Mouse (Mus musculus) common myeloid progenitor, adult 5-6 weeks (primary cell): ENCODE measurements around the gene Nupr1l. TPM values are rescaled to one million over a fixed set of nuclear protein-coding genes. Genes with fewer than 3 reads are reported as not detected.
"Not testable (repeated sequence)": the region's sequence is repeated elsewhere in the genome, so short reads cannot be mapped to it uniquely, and the experiment has no call there.

Experiments
- ATAC-seq: replicated peaks from 2 replicates; pipeline ENCODE4 v1.8.0; 2016; ENCODE audit warnings: low read depth, mild to moderate bottlenecking, moderate TSS enrichment, inconsistent platforms; ENCODE audit not compliant: poor library complexity, severe bottlenecking
- total RNA-seq: library from RNA; stranded (forward); fragments of 200-1000, 187-1606 nt; gene quantifications from 2 replicates; pipeline ENCODE4 v1.2.3, GENCODE M21; 2017

Gene Nupr1l
- 0.68 and 1.6 TPM in 2 replicates for total RNA-seq

GRCm38 (mm10) chr5:129908242-129908965 is at the start of gene Nupr1l:
Nupr1l (plus strand) TSS chr5:129908540.
- peak; percentile 97 for ATAC-seq

- ATAC-seq: no peak
These were observed 46.0 kb upstream of the Nupr1l start for GRCm38 (mm10) chr5:129862325-129862724.

GRCm38 (mm10) chr5:129864467-129864866 is 43.9 kb upstream of the Nupr1l start:
- ATAC-seq: peak; percentile 56

- ATAC-seq: no peak
These were observed 42.5 kb upstream of the Nupr1l start for GRCm38 (mm10) chr5:129865841-129866240.

GRCm38 (mm10) chr5:129869238-129869995 is 38.9 kb upstream of the Nupr1l start:
- no peak for ATAC-seq

- no peak for ATAC-seq
These were observed 37.1 kb upstream of the Nupr1l start for GRCm38 (mm10) chr5:129871238-129871637.

- ATAC-seq: no peak
These were observed 34.4 kb upstream of the Nupr1l start for GRCm38 (mm10) chr5:129873942-129874341.

- ATAC-seq: no peak
These were observed 33.2 kb upstream of the Nupr1l start for GRCm38 (mm10) chr5:129875098-129875497.

GRCm38 (mm10) chr5:129877731-129878455 is 30.4 kb upstream of the Nupr1l start:
- no peak for ATAC-seq

GRCm38 (mm10) chr5:129878946-129879345 is 29.4 kb upstream of the Nupr1l start:
- no peak for ATAC-seq

GRCm38 (mm10) chr5:129879888-129880287 is 28.5 kb upstream of the Nupr1l start:
- ATAC-seq: no peak

- no peak for ATAC-seq
These were observed 22.1 kb upstream of the Nupr1l start for GRCm38 (mm10) chr5:129886271-129886670.

GRCm38 (mm10) chr5:129886911-129887636 is 21.3 kb upstream of the Nupr1l start, which contains the start of gene Chchd2:
Chchd2 (minus strand) TSS chr5:129887470.
- peak; percentile 99 for ATAC-seq

GRCm38 (mm10) chr5:129890390-129890789 is 17.9 kb upstream of the Nupr1l start:
- ATAC-seq: not testable (repeated sequence)

GRCm38 (mm10) chr5:129895198-129896088 is 12.9 kb upstream of the Nupr1l start, which contains the start of gene Zbed5:
Zbed5 (plus strand) TSS chr5:129895723.
- ATAC-seq: peak; percentile 100

- no peak for ATAC-seq
These were observed 9.9 kb upstream of the Nupr1l start, which contains the start of gene Phkg1 for GRCm38 (mm10) chr5:129898449-129898848. Phkg1 (minus strand) TSS chr5:129898549.

GRCm38 (mm10) chr5:129907775-129908174 is 565 bp upstream of the Nupr1l start:
- ATAC-seq: no peak

GRCm38 (mm10) chr5:129909147-129909546 is 807 bp downstream of the Nupr1l start:
- ATAC-seq: no peak

GRCm38 (mm10) chr5:129909591-129909990 is 1.3 kb downstream of the Nupr1l start:
- no peak for ATAC-seq
